Mouse (Mus musculus) frontal cortex, postnatal 25 days (tissue): ENCODE data around the gene Pygm.

Source experiments
- DNase-seq, 2 experiments: peaks; one replicate each; pipeline ENCODE4 v3.0.0; 2022; ENCODE audit warnings: low spot score in 2 of 2

Gene Pygm

DNA sequence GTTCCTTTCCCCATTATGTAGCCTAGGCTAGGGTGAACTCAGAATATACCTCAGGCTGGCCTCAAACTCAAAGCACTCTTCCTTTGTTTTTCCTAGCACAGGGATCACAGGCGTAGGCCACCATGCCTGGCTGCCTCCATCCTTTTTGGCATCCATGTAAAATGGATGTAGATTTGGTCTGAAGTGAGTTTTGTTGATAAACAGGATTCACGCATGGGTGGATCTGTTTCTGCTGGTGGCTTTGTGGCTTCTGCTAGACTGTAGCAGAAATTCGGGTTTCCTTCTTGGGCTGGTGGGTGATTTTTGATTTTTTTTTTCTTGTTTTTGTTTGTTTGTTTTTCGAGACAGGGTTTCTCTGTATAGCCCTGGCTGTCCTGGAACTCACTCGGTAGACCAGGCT, 25.7 kb downstream of the Pygm start:
- DNase-seq = no peak

DNA sequence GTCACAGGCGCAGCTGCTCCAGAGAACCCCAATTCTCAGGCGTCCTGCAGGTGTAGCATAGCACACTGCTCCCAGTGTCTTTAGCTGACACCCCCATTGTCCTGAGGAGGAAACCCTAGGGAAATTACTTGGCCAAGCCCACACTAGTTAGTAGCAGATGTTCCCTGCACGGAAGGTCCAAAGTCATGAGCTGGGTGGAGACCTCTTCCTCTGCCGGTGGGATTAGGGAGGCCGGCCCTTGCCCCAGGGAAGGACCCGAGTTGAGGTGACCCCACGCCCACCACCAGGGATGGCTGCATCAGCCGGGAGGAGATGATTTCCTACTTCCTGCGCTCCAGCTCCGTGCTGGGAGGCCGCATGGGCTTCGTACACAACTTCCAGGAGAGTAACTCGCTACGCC, 28.6 kb downstream of the Pygm start:
- no peak for DNase-seq

GRCm38 (mm10) chr19:6415454-6415853, 31.3 kb downstream of the Pygm start:
- no peak for DNase-seq

- no peak for DNase-seq
Measured at GRCm38 (mm10) chr19:6416124-6416770, 32.0 kb downstream of the Pygm start.

- peak in 1 of 2 experiments; percentile 3 for DNase-seq
Measured at GRCm38 (mm10) chr19:6416894-6417761, 32.9 kb downstream of the Pygm start.

DNA sequence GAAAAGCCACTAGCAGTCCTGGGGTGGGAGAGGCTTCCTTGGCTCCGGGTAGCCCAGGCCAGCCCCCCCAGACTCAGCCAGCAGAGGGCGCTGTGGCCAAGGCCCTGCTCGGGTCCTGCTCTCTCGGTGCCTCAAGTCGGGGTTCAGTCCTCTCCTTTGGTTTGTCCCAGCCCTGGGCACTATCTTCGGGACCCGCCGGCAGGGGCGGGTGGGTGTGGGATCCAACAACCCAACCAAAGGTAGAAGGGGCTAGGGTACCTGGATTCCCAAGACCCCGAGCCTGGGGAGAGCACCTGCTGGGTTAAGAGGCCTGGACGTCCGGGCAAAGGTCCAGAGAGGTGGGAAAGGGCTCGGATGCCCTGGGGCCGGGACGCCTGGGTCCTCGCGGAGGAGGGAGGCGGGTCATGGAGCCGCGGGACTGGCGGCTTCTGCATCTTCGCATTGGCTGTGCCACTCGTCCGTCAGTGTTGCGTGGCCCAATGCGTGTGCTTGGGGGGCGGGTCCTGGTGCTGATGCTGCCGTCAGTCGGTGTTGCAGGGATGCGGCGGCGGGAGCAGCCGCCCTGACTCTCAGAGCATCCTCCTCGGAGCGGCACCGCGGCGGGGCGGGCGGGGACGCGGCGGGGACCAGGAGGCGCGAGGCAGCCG, 34.2 kb downstream of the Pygm start, which contains the start of gene Nrxn2:
Gene Nrxn2, plus strand, starts transcription at position 499 of the 647 bp plus-strand sequence.
- DNase-seq = peak; percentile 84 to 88

DNA sequence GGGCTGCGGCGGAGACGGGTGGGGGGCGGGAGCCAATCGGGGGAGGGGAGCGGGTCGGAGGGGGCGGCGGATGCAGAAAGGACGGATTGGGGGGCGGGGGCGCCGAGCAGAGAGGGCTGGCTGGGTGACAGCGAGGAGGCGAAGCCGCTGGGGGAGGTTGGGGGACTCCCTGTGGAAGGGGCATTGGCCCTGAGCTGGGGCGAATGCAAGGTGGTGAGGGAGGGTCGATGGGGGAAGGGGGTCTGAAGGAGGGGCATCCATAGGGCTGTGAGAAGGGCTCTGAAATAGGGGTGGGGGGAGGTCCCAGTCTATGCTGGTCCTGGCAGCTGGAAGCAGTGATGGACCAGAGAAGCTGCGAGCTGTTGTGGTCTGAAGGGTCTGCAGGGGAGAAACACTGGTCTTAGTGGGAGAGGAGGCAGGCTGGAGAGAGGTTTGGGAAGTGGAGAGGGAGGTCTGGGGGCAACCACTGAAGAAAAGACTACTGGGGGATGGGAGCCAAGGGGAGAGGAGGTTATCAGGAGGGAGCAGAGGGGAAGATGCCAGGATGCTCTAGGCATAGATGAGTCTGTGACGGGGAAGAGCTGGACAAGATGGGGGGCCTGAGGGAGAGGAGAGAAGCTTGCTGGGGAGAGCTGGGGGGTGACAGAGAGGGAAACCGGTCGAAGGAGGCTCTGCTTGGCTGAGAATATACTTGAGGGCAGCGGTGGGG, 34.9 kb downstream of the Pygm start:
- DNase-seq = no peak

DNA sequence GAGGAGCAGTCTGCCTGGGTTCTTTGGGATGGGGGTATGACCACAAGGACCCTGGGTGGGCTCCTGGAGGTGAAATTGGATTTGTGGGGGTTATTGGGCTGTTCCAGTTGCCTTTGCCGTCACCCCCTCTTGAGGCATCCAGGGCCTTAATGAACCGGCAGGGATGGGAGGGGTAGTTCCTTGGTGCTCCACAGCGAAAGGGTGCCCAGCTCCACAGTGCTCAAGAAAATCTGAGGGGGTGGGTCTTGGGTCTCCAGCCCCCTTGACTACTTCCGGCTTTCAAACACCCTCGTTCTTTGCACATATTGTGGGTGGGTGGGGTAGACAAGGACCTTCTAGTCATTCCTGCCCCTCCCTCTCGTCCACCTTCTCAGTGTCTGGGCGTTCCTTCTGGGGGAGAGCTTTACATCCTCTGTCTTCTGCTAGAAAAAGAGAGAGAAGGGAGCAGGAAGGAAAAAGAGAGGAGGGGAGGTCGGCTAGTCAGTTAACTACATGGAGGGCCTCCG, 35.7 kb downstream of the Pygm start:
- no peak for DNase-seq

DNA sequence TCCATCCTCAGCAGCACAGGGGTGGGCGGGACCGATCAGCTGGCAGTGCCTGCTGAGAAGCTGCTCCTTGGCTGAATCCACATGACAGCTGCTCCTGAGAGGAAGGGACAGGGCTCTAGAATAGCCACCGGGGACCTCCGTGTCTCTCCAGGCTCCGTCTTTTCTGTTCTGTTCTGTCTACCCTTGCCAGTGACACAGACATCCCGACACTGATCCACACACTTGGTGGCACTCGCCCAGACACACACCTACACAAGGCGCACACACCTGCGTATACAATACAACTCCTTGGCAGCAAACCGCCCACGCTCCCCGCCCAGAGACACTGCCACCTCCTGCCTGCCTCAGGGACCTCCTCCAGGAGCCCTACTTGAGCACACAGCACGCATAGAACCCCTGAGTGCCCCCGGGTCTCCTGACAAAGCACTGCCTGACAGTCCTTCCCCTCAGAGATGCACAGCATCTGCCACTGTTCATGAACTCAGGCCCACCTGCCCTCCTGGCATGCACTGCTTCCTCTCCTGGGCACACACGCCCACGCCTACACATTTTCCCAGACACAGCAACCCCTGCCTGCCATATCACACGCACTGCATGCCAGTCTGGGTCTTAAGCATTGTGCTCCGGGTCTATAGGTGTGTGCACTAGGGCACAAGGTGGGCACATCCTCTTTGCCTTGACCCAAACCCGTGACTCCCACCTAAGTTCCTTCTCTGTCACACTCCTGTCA, 36.4 kb downstream of the Pygm start:
- no peak for DNase-seq

DNA sequence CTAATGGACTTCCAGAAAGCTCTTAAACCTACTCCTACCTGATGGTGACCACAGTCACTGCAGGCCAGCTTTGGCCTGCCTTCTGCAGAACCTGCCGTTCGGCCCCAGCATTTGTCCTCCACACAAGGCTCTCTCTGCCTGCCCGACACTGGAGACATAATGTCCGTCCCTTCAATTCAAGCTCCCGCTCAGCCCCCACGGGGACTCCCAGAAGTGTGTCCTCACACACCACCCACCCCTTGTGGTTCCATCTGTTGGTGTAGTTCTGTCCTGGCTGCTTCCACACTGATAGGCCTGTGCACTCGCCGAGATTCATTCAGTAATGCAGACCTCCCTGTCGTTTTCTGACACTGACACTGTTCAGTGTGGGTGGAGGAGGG, 37.0 kb downstream of the Pygm start:
- no peak for DNase-seq

- no peak for DNase-seq
Measured at GRCm38 (mm10) chr19:6422014-6422413, 37.8 kb downstream of the Pygm start.

DNA sequence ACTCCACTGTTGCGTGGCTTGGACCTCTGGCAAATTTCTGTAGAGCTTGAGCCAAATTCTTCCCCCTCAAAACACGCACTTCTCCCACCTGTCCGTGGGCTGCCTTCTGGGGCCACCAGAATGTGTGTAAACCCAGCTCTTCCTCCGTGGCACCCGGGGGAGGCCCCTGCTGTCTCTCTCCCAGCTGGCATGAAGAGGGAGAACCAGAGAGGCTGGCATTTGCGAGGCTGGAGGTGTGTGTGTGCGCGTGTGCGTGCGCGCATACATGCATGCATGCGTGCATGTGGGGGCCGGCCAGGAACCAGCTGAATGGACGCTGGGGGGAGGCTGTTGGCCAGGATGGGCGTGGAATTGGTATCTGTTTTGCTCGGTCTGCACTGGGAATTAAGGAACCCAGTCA, 39.0 kb downstream of the Pygm start:
- DNase-seq = no peak

GRCm38 (mm10) chr19:6424137-6424881, 40.1 kb downstream of the Pygm start:
- no peak for DNase-seq

- no peak for DNase-seq
Measured at GRCm38 (mm10) chr19:6425595-6425994, 41.4 kb downstream of the Pygm start.

DNA sequence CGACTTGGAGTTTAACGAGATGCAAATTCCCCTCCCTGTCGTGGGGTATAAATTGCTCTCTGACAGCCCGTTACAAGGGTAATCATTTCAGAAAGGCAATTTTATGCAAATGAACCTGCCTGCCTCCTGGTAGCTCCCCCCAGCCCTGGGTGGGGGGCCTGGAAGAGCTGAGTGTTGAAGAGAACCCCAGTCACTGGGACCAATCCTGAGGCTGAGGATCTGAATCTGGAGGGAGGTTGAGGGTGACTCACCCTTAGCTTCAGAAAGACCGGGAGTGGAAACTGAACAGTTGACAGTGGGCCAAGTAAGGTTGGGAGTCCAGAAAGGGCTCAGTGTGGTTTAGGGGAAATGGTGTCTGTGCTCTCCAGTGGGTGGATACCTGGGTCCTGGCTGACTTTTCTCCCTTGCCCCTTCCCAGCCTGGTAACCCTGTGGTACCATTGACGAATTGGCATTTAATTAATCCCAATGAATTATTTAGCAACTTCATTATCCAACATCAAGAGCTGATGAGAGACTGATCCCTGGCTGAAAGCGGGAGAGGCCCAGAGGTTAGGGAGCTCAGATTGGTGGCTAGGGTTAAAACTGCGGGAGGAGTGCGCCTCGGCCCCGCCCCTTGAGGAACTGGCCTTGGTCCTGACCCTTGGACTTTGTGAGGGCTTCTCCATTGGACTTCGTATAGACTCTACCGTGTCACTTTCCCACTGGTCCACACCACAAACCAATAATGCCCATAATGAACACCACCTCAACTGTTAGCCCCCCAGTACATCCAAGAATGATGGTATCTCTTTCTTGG, 42.7 kb downstream of the Pygm start:
- DNase-seq = no peak

DNA sequence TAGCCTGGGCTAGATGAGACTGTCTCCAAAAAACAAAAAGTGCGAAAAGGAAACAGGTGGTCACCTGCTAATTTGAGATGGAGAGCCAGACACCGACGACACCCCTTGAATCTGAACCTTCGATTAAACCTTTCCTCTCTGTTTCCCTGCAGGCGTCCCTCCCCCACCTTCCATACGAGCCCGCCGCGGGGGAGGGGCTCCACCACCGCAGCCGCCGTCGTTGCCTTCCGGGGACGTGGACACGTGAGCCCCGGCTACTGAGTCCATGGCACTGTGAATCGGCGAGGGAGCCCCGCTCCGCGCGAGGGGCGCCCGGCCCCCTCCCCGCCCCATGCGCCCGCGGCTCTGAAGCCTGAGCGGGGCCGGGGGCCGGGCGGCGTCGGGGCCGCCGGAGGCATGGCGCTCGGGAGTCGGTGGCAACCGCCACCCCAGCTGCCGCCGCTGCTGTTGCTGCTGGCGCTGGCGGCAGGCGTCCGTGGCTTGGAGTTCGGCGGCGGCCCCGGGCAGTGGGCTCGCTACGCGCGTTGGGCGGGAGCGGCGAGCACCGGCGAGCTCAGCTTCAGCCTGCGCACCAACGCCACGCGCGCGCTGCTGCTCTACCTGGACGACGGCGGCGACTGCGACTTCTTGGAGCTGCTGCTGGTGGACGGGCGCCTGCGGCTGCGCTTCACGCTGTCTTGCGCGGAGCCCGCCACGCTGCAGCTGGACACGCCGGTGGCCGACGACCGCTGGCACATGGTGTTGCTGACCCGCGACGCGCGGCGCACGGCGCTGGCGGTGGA, 43.6 kb downstream of the Pygm start:
- DNase-seq = peak in 1 of 2 experiments; percentile 14

DNA sequence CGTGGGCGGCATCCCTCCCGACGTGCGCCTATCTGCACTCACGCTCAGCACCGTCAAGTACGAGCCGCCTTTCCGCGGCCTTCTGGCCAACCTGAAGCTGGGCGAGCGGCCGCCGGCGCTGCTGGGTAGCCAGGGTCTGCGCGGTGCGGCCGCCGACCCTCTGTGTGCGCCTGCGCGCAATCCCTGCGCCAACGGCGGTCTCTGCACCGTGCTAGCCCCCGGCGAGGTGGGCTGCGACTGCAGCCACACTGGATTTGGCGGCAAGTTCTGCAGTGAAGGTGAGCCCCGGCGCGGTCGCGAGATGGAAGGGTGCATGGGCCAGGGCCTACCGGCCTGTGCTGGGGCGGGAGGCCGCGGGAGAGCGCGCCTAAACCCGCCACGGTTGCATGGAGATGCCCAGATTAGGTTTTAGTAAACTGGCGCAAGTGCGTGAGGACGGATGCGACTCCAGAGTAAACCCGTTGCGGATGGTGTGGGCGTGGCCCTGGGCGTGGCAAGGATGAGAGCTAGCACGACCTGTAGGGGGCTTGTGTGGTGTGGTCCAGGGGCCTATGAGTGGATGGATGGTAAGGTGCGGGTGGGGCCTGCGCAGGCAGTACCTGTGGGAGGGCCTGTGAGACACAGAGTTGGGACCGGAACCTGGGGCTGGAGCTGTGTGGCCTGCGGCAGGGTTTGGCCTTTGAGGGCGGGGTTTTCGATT, 44.5 kb downstream of the Pygm start:
- DNase-seq = no peak

DNA sequence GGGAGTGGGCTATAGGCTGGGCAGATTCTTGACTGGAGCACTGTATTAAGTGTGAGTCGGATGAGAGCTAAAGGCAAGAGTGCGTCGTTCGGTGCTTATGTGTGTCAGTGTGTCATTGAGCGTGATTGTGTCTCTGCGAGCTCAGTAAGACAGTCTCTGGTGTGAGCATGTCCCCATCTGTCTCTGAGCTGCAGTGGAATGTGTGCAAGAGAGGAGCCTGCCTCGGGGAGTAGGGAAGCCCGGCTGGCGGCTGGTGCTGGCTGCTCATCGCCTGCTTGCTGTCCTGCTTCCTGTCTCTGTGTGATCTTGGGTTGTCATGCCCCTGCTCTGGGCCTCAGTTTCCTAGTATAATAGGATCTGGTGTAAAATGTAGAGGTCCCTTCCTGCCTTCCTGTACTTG, 58.8 kb downstream of the Pygm start:
- DNase-seq = no peak
